Mouse (Mus musculus): Measurements from ENCODE around the gene Uggt1. TPM values are rescaled to one million over a fixed set of nuclear protein-coding genes. Genes with fewer than 3 reads are reported as not detected.

Uggt1 gene
- polyA plus RNA-seq, 1 experiment = 77.5 TPM

- Histone ChIP-seq H3K27ac (ENCODE audit: insufficient read depth, low read length) (no peak overlapping the region), H3K27me3 (ENCODE audit: control insufficient read depth, insufficient read depth, low read length, poor library complexity, severe bottlenecking) (no peaks in the 10 kb centered on the region), H3K4me1 (ENCODE audit: control insufficient read depth, insufficient read depth, low read length) (no peaks in the 10 kb centered on the region), H3K36me3 (ENCODE audit: control insufficient read depth, insufficient read depth, low read length, poor library complexity, severe bottlenecking) (no peaks in the 10 kb centered on the region), H3K4me3 (ENCODE audit: low read depth, low read length) (no peak overlapping the region), H3K9me3 (replicated peaks; ENCODE audit: control insufficient read depth, insufficient read depth, low read length, poor library complexity, severe bottlenecking) (no peaks in the 10 kb centered on the region), H3K9ac (ENCODE audit: low read depth, poor library complexity, severe bottlenecking) (no peak overlapping the region)
- TF ChIP-seq EP300 (IDR thresholded peaks at IDR 0.05; ENCODE audit: insufficient read depth, low read depth, low read length) = no peak
- TF ChIP-seq POLR2A (IDR thresholded peaks at IDR 0.05; ENCODE audit: insufficient read depth, low read length) = no peak
Measured at GRCm38 (mm10) chr1:36275635-36276389, 31.3 kb upstream of the Uggt1 start.

DNA sequence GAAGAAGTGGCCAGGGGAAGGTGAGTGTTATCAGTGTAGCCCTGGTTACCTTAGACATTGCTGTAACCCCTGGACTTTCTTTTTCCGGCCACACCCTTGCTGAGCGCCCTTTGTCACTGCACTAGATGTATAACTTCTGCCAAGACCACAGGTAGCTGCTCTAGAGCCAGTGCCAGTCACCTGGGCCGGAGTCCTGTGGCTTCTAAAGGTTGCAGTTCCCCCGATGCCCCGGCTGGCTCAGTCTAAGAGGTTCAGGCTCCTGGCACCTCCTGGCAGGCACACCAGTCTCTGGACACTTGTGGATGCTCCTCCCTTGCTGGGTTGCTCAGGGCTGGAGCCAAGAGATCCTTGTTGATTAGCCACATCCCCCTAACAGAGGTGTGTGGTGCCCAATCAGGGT lies 29.9 kb upstream of the Uggt1 start, which contains the start of gene Neurl3:
TSS of gene Neurl3 (minus strand) at position 225 of the 400 bp plus-strand sequence.
- H3K9ac ChIP-seq (ENCODE audit: low read depth, poor library complexity, severe bottlenecking) = no peak within 1 kb of the TSS

GRCm38 (mm10) chr1:36273288-36273687 lies 28.8 kb upstream of the Uggt1 start:
- H3K4me1 ChIP-seq (ENCODE audit: control insufficient read depth, insufficient read depth, low read length) = no peaks in the 10 kb centered on the region

More for the DNA sequence above, 29.9 kb upstream of the Uggt1 start, which contains the start of gene Neurl3:
- Histone ChIP-seq H3K4me1 (ENCODE audit: control insufficient read depth, insufficient read depth, low read length) (no peaks in the 10 kb centered on the region), H3K27me3 (ENCODE audit: control insufficient read depth, insufficient read depth, low read length, poor library complexity, severe bottlenecking) (no peaks in the 10 kb centered on the region), H3K9me3 (replicated peaks; ENCODE audit: control insufficient read depth, insufficient read depth, low read length, poor library complexity, severe bottlenecking) (no peaks in the 10 kb centered on the region), H3K27ac (ENCODE audit: insufficient read depth, low read length) (no peak within 1 kb of the TSS), H3K36me3 (ENCODE audit: control insufficient read depth, insufficient read depth, low read length, poor library complexity, severe bottlenecking) (no peaks in the 10 kb centered on the region), H3K4me3 (ENCODE audit: low read depth, low read length) (0 out of 2 replicates have a peak within 1 kb of the TSS, but pooled peaks have one; percentile 3)
- no peak for TF ChIP-seq CTCF (IDR thresholded peaks at IDR 0.05; ENCODE audit: low read depth, low read length)
- no peak for TF ChIP-seq EP300 (IDR thresholded peaks at IDR 0.05; ENCODE audit: insufficient read depth, low read depth, low read length)
- TF ChIP-seq POLR2A (IDR thresholded peaks at IDR 0.05; ENCODE audit: insufficient read depth, low read length) = no peak

DNA sequence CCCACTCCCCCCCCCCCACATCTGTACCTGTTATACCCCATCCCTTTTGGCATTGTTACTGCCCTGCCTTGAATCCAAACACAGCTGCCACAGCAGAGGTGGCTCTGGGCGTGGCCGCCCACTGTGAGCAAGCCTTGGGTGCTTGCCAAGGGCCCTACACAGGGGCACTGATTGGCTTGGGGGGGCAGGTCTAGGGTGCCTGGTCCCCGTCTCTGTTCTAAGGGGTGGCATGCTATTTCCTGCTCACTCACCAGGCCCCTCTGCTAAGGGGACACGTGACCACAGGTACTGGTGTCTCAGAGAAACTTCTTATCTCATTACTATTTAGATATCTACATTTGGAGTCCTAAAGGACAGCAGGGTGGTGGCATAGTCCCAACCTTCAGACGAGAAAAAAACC lies 28.0 kb upstream of the Uggt1 start:
- no peak overlapping the region for H3K27ac ChIP-seq (ENCODE audit: insufficient read depth, low read length)
- no peaks in the 10 kb centered on the region for H3K9me3 ChIP-seq (replicated peaks; ENCODE audit: control insufficient read depth, insufficient read depth, low read length, poor library complexity, severe bottlenecking)
- H3K4me3 ChIP-seq (ENCODE audit: low read depth, low read length) = no peak overlapping the region
- no peaks in the 10 kb centered on the region for H3K36me3 ChIP-seq (ENCODE audit: control insufficient read depth, insufficient read depth, low read length, poor library complexity, severe bottlenecking)
- H3K4me1 ChIP-seq (ENCODE audit: control insufficient read depth, insufficient read depth, low read length) = no peaks in the 10 kb centered on the region
- no peak overlapping the region for H3K9ac ChIP-seq (ENCODE audit: low read depth, poor library complexity, severe bottlenecking)
- H3K27me3 ChIP-seq (ENCODE audit: control insufficient read depth, insufficient read depth, low read length, poor library complexity, severe bottlenecking) = no peaks in the 10 kb centered on the region
- TF ChIP-seq EP300 (IDR thresholded peaks at IDR 0.05; ENCODE audit: insufficient read depth, low read depth, low read length) = no peak
- no peak for TF ChIP-seq CTCF (IDR thresholded peaks at IDR 0.05; ENCODE audit: low read depth, low read length)
- TF ChIP-seq POLR2A (IDR thresholded peaks at IDR 0.05; ENCODE audit: insufficient read depth, low read length) = no peak

More at GRCm38 (mm10) chr1:36273288-36273687, 28.8 kb upstream of the Uggt1 start:
- Histone ChIP-seq H3K4me3 (ENCODE audit: low read depth, low read length) (0 out of 2 replicates have a peak overlapping the region, but pooled peaks have one; percentile 3), H3K36me3 (ENCODE audit: control insufficient read depth, insufficient read depth, low read length, poor library complexity, severe bottlenecking) (no peaks in the 10 kb centered on the region), H3K27me3 (ENCODE audit: control insufficient read depth, insufficient read depth, low read length, poor library complexity, severe bottlenecking) (no peaks in the 10 kb centered on the region), H3K27ac (ENCODE audit: insufficient read depth, low read length) (no peak overlapping the region), H3K9ac (ENCODE audit: low read depth, poor library complexity, severe bottlenecking) (no peak overlapping the region), H3K9me3 (replicated peaks; ENCODE audit: control insufficient read depth, insufficient read depth, low read length, poor library complexity, severe bottlenecking) (no peaks in the 10 kb centered on the region)
- no peak for TF ChIP-seq EP300 (IDR thresholded peaks at IDR 0.05; ENCODE audit: insufficient read depth, low read depth, low read length)
- no peak for TF ChIP-seq POLR2A (IDR thresholded peaks at IDR 0.05; ENCODE audit: insufficient read depth, low read length)
- TF ChIP-seq CTCF (IDR thresholded peaks at IDR 0.05; ENCODE audit: low read depth, low read length) = no peak

DNA sequence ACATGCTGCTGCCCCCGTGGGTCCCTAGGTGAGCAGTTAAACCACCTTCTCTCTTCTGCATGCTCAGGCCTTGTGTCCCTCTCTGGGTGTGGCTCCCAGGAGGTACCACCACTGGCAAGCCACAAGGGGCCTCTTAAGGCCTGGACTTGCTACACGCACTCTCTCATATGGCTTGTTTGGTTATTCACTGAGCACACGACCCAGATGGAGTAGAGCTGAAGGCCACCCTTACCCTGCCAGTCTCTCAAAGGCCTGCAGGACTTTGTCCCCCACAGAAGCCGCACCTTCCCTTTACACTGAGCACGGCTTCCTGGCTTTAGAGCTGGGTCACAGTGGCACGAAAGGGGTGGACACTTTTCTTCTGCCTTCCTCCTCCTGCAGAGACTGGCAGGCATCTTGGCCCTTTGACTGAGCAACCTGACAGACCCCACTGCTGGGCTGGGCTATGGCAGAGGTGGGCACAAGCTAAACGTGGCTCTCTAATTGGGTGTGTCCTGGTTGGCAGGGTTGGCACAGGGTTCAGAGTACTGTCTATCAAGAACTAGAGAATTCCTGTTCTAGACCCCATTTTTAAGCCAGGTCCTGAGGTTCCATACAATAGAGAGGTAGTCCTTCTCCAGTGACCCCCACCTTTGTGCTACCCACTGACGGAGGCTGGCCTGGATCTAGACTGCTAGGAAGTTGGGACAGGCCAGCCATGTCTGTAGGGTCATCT lies 27.2 kb upstream of the Uggt1 start:
- Histone ChIP-seq H3K9me3 (replicated peaks; ENCODE audit: control insufficient read depth, insufficient read depth, low read length, poor library complexity, severe bottlenecking) (no peaks in the 10 kb centered on the region), H3K4me3 (ENCODE audit: low read depth, low read length) (no peak overlapping the region), H3K27ac (ENCODE audit: insufficient read depth, low read length) (no peak overlapping the region), H3K27me3 (ENCODE audit: control insufficient read depth, insufficient read depth, low read length, poor library complexity, severe bottlenecking) (no peaks in the 10 kb centered on the region), H3K36me3 (ENCODE audit: control insufficient read depth, insufficient read depth, low read length, poor library complexity, severe bottlenecking) (no peaks in the 10 kb centered on the region), H3K9ac (ENCODE audit: low read depth, poor library complexity, severe bottlenecking) (no peak overlapping the region), H3K4me1 (ENCODE audit: control insufficient read depth, insufficient read depth, low read length) (no peaks in the 10 kb centered on the region)
- TF ChIP-seq EP300 (IDR thresholded peaks at IDR 0.05; ENCODE audit: insufficient read depth, low read depth, low read length) (no peak), POLR2A (IDR thresholded peaks at IDR 0.05; ENCODE audit: insufficient read depth, low read length) (no peak), CTCF (IDR thresholded peaks at IDR 0.05; ENCODE audit: low read depth, low read length) (no peak)

DNA sequence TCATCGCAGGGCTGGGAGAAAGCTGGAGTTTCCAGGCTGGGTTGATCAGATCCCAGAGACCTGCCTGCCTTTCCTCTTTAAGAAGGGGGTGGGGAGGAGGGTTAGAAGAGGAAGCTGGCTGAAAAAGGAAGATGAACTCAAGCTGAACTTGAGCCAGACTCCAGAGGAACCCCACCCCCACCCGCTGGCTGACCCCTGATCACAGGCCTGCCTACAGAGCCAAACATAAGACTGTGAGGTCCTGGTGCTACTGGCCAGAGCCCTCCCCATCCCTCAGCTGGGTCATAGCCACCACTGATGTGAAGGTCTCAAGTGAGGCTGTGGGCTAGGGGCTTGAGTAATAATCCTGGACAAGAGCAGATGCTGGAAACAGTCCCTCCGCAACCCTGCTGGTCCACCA lies 26.1 kb upstream of the Uggt1 start:
- H3K27me3 ChIP-seq (ENCODE audit: control insufficient read depth, insufficient read depth, low read length, poor library complexity, severe bottlenecking) = no peaks in the 10 kb centered on the region
- no peaks in the 10 kb centered on the region for H3K9me3 ChIP-seq (replicated peaks; ENCODE audit: control insufficient read depth, insufficient read depth, low read length, poor library complexity, severe bottlenecking)
- H3K4me3 ChIP-seq (ENCODE audit: low read depth, low read length) = no peak overlapping the region
- H3K9ac ChIP-seq (ENCODE audit: low read depth, poor library complexity, severe bottlenecking) = no peak overlapping the region
- TF ChIP-seq EP300 (IDR thresholded peaks at IDR 0.05; ENCODE audit: insufficient read depth, low read depth, low read length) = no peak
- no peak for TF ChIP-seq POLR2A (IDR thresholded peaks at IDR 0.05; ENCODE audit: insufficient read depth, low read length)
- TF ChIP-seq CTCF (IDR thresholded peaks at IDR 0.05; ENCODE audit: low read depth, low read length) = no peak
- H3K36me3 ChIP-seq (ENCODE audit: control insufficient read depth, insufficient read depth, low read length, poor library complexity, severe bottlenecking) = no peaks in the 10 kb centered on the region
- no peaks in the 10 kb centered on the region for H3K4me1 ChIP-seq (ENCODE audit: control insufficient read depth, insufficient read depth, low read length)
- no peak overlapping the region for H3K27ac ChIP-seq (ENCODE audit: insufficient read depth, low read length)
